Mouse (Mus musculus) layer of hippocampus, postnatal 14 days (tissue): ENCODE data around the gene Actl9. TPM values are rescaled to one million over a fixed set of nuclear protein-coding genes. Genes with fewer than 3 reads are reported as not detected.

Experiments
- DNase-seq, 2 experiments: peaks; one replicate each; pipeline ENCODE4 v3.0.0; 2021 to 2022; ENCODE audit warnings: low spot score in 2 of 2, mixed read lengths in 1 of 2
- long read RNA-seq, 2 experiments: library from polyadenylated mRNA; stranded (forward); transcript quantifications; one replicate each; pipeline ENCODE4 v2.0.0; 2021
- total RNA-seq, 2 experiments: library from RNA; stranded (reverse); gene quantifications; 2 replicates each; pipeline ENCODE4 v1.2.3; 2021

The Actl9 gene
- total RNA-seq, result under 1 TPM in 1 of 2 experiments, not detected in 1; 0.29 TPM
- long read RNA-seq, experiment 1, result 0 reads
- long read RNA-seq, experiment 2, result 0 reads

DNA sequence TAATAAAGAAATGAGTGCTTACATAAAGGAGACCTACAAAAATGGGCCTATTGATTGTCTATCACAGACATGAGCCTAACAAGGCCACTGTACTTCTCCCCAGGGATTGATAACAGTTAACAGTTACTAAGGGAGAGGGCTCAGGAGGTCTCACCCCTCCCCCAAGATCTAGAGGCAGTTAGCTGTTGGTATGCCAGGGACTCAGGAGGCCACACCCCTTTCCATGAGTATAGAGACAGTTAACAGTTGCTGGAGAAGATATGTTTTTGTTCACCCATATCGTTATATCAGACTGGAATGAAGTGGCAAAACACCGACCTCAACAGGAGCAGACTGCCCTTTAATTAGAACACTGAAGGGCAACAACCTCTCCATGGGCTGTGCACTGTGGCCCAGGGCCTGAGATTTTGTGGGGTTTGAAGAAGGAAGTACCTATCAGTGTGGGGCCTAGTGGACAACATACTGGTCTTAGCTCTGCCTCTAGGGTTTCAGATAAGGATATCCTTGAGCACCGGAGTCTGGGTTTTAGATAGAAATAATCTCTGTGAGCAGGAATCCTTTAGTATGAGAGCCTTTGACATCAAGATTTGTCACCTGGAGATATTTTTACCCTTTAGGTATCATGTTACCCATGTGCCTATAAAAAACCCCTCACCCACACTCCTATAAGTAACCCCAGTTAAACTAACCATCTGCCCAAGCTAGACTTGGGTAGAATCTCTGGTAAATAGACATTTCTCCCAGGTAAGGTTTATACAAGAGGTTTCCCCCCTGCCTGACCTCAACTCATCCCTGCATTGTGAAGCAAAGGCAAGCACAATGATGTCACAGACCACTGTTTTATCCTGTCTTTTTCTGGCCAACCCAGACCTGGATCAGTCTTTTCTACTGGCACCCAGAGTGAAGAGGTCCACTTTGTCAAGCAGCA, at the start of gene Actl9:
Actl9 (plus strand) TSS at position 878 of the 928 bp plus-strand sequence.
- no peak for DNase-seq

DNA sequence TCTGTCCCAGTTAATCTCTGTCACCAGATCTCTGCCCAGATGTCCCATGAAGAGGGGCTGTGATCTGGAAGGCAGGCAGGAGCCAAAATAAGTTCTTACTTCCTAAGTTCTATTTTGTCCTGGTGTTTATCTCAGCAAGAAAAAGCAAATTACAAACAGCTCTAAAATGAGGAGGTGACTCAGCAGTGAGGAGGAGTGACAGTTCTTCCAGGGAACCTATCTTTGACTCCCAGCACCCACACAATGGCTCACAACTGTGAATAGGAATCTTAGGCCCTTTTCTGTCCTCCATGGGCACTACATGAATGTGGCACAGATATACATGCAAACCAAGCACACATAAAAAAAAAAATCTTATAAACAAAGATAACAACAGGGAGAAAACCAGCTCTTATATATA, 47.0 kb upstream of the Actl9 start:
- DNase-seq, result no peak

DNA sequence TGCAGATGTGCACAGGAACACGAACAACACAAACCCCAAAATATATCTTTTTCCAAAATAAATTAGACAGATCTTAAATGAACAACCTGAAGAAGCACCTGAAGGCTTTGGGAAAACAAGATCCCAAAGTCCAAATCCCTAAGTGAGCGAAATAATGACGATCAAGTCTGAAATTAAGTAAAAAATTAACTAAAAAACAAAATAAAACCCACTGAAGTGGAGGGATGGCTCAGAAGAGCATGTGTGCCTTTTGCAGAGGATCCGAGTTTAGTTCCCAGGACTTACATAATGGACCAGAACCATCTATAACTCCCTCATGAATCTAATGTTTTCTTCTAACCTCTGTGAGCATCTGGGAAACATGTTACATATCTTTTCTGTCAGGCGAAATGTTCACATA, 40.4 kb upstream of the Actl9 start:
- DNase-seq, result no peak

DNA sequence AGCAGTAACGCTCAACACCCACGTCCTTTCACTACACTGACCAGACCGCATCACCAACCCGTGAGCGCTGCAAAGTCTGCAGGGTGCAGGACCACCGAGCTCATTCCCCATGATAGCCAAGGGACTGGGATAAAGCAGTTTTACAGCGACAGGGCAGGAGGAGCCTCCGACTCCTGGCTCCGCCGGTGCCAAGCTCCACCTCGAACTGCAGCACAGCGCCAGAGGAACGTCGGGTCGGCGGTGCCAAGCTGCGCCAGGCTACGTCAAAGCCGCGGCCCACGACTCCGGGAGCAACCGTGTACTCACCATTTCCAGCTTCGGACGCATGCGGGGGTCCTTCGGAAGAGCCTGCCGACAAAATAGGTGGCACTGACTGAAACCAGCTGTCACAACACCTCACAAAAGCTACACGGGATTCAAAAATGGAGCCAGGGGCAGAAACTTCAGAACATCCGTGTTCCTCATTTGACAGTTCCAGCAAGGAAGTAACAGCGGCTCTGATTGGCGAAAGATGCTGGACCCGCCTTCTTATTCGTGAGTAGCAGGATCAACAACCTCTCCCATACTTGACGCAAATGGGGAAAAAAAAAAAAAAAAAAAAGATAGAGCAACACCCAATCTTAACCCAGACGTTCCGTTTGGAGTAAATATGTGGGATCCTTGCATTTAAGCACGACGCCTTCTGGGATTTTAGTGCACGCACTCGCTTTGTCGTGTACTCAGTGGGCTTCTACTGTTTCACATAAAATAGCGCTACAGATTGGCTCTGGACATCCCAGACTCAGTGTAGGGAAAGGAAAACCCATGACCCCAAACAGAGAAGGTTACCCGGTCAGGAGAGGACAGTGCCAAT, 38.3 kb upstream of the Actl9 start, which contains the start of gene Zfp101:
Zfp101 (minus strand) TSS at position 460 of the 853 bp plus-strand sequence.
- peak; percentile 87 to 96 for DNase-seq

DNA sequence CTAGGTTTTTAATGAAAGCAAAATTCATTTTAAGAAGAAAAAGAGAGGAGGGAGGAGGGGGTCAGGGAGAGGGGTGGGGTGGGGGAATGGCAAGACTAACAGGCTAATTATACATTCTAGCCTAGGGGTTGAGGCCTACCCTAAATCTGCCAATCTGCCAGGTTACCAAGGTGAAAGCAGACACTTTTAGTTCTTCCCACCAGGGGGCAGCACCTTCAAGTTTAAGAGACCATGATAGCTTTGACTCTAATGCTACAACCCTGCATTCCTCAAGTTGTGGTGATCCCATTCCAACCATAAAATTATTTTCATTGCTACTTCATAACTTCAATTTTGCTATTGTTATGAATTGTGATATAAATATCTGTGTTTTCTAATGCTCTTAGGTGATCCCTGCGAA, 6.5 kb downstream of the Actl9 start:
- DNase-seq, result peak; percentile 60 to 76

DNA sequence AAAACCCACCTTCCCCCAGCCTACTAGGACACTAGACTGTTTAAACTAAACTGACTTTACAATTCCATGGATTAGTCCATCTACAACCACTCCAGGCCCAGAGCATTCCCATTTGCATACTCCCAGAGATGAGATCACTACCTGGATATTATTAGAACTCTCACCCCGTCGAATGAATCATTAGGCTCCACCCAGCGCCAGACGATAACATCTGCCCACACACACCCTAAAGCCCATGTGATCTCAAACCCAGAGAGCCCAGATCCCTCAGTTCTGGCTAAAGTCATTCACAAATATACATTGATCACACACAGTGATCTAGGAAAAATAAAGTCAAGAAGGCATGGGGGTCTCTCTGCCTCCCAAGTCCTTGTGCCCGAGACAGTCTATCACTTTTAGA, 7.2 kb downstream of the Actl9 start:
- DNase-seq, result no peak

DNA sequence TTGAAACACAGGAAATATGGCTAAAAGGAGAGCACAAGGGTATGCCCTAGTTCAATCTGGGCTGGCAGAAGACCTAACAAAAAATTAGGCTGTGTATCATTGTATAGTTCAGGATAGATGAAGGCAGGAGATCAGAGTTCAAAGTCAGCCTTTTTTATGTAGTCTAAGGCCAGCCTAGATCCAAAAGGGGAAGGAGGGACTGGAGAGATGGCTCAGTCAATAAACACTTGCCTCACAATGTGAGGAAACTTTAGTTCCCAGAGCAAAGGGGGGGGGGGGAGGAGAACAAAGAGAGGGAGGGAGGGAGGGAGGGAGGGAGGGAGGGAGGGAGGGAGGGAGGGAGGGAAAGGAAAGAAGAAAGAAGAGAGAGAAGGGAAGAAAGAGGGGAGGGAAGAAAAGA, 8.5 kb downstream of the Actl9 start:
- no peak for DNase-seq

DNA sequence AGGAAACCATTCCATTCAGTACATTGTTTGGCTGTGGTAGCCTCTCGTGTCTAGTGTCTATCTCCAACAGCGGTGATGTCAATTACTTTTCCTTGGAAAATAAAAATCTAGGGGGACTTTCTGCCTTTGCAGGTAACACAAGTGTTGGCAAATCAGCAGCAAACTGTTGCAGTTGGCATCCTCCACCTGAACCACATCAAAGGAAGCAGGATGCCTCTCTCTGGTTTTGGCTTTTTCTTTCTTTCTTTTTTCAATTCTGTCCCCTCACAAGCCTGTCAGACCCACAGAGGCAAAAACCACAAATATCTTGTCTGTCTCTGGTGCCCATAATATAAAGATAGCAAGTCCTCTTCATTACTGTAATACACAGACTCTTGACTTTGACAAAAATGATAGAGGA, 23.9 kb downstream of the Actl9 start:
- DNase-seq, result no peak

DNA sequence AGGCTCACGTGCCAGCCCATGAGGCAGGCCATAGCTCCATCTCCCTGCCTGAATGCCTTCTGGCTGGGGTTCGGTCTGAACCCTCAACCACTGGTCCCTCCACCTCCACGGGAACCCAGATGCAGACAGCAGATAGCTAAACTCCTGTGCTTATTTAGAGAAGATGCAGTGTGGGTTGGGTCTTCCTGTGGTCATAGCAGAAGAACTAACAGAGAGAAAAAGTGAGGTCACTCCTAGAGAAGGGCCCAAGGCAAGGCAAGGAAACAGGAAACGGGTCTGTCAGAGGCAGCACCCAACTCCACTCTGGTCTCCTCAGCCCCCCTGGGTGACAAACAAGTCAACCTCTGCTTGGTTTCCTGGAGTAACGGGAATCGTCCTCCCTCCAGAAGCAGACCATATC, 38.5 kb downstream of the Actl9 start:
- DNase-seq, result no peak

Other genes with a start within 250 kb of the Actl9 start
- not detected for gene Olfr239, start 241.6 kb upstream of the Actl9 start, total RNA-seq
- gene Olfr1564, start 211.2 kb upstream of the Actl9 start, total RNA-seq, result under 1 TPM; 0.53 to 0.79 TPM
- gene Zfp955a, start 177.8 kb upstream of the Actl9 start, total RNA-seq, result 10 to 100 TPM; 10.7 to 11.9 TPM
- under 1 TPM in 1 of 2 experiments, not detected in 1; 0.05 TPM for gene Olfr63, start 168.2 kb upstream of the Actl9 start, total RNA-seq
- 10 to 100 TPM; 26.8 to 31.8 TPM for gene Zfp955b, start 143.4 kb upstream of the Actl9 start, total RNA-seq
- 10 to 100 TPM; 20.9 to 21.2 TPM for gene Zfp81, start 74.0 kb upstream of the Actl9 start, total RNA-seq
- gene Zfp101, start 38.3 kb upstream of the Actl9 start, total RNA-seq, result 10 to 100 TPM in 1 of 2 experiments, 1 to 10 TPM in 1; 9.3 to 12.1 TPM
- gene Adamts10, start 91.3 kb downstream of the Actl9 start, total RNA-seq, result 10 to 100 TPM; 33.4 to 34.1 TPM
- 1 to 10 TPM; 1.5 to 2.6 TPM for gene Myo1f, start 122.8 kb downstream of the Actl9 start, total RNA-seq
- 10 to 100 TPM; 40.6 to 45.0 TPM for gene Zfp414, start 196.2 kb downstream of the Actl9 start, total RNA-seq
- gene Pram1, start 205.2 kb downstream of the Actl9 start, total RNA-seq, result under 1 TPM in 1 of 2 experiments, not detected in 1; 0.60 TPM